Mouse (Mus musculus) intestine, embryonic 14.5 days (tissue): ENCODE measurements around the gene Dctn5. TPM values are rescaled to one million over a fixed set of nuclear protein-coding genes. Genes with fewer than 3 reads are reported as not detected.
"Not testable (repeated sequence)": the region's sequence is repeated elsewhere in the genome, so short reads cannot be mapped to it uniquely, and the experiment has no call there.

Source experiments
- ATAC-seq: fragments of 200-750 bp; cut with Nextera tagmentation; replicated peaks from 2 replicates; pipeline ENCODE4 v1.8.0; 2017; ENCODE audit warnings: low read depth, moderate number of reproducible peaks, moderate TSS enrichment, moderate library complexity; ENCODE audit not compliant: low FRiP score, low TSS enrichment
- DNase-seq: peaks from one replicate; pipeline ENCODE4 v3.0.0-alpha.2; 2018; ENCODE audit warnings: low spot score
- H3K27ac ChIP-seq: fragments of 300-500 bp; sonication (generic); 2 replicates; pipeline ENCODE4 v1.5.1; 2014; ENCODE audit warnings: low read depth, mild to moderate bottlenecking, control low read depth
- H3K27me3 ChIP-seq: fragments of 300-500 bp; sonication (generic); replicated peaks from 2 replicates; pipeline ENCODE4 v1.6.1; 2014; ENCODE audit warnings: low read length, control low read depth; ENCODE audit not compliant: control insufficient read depth, insufficient read depth
- H3K36me3 ChIP-seq: fragments of 300-500 bp; sonication (generic); 2 replicates; pipeline ENCODE4 v1.6.1; 2014; ENCODE audit warnings: low read length, control low read depth; ENCODE audit not compliant: control insufficient read depth, insufficient read depth
- H3K4me1 ChIP-seq: fragments of 300-500 bp; sonication (generic); replicated peaks from 2 replicates; pipeline ENCODE4 v1.6.1; 2014; ENCODE audit warnings: low read length, control low read depth, mixed read lengths; ENCODE audit not compliant: control insufficient read depth, insufficient read depth
- H3K4me2 ChIP-seq: fragments of 300-500 bp; sonication (generic); 2 replicates; pipeline ENCODE4 v1.6.1; 2014; ENCODE audit warnings: low read length
- H3K4me3 ChIP-seq: fragments of 300-500 bp; sonication (generic); 2 replicates; pipeline ENCODE4 v1.5.1; 2014; ENCODE audit warnings: low read depth, low read length, control low read depth, mixed read lengths
- H3K9ac ChIP-seq: fragments of 300-500 bp; sonication (generic); 2 replicates; pipeline ENCODE4 v1.6.1; 2014; ENCODE audit warnings: mild to moderate bottlenecking, low read length
- H3K9me3 ChIP-seq: fragments of 300-500 bp; sonication (generic); 2 replicates; pipeline ENCODE4 v1.6.1; 2016; ENCODE audit warnings: low read length, control low read depth; ENCODE audit not compliant: control insufficient read depth
- WGBS: fragments of 180-500 bp; shearing (Covaris S2); extraction: QIAGEN DNeasy Blood & Tissue Kit; methylation state at CpG from one replicate; pipeline ENCODE4 v1.1.7; 2014; 5-methylcytosine and 5-hydroxymethylcytosine counted together
- polyA plus RNA-seq: library from polyadenylated mRNA; unstranded; fragments of >200 nt; fragmentation: Nextera tagmentation; extraction: Ambion mirVana; gene quantifications from 2 replicates; pipeline ENCODE4 v1.2.1, GENCODE M21; 2014

Gene Dctn5
- polyA plus RNA-seq = 121 and 129 TPM in 2 replicates

DNA sequence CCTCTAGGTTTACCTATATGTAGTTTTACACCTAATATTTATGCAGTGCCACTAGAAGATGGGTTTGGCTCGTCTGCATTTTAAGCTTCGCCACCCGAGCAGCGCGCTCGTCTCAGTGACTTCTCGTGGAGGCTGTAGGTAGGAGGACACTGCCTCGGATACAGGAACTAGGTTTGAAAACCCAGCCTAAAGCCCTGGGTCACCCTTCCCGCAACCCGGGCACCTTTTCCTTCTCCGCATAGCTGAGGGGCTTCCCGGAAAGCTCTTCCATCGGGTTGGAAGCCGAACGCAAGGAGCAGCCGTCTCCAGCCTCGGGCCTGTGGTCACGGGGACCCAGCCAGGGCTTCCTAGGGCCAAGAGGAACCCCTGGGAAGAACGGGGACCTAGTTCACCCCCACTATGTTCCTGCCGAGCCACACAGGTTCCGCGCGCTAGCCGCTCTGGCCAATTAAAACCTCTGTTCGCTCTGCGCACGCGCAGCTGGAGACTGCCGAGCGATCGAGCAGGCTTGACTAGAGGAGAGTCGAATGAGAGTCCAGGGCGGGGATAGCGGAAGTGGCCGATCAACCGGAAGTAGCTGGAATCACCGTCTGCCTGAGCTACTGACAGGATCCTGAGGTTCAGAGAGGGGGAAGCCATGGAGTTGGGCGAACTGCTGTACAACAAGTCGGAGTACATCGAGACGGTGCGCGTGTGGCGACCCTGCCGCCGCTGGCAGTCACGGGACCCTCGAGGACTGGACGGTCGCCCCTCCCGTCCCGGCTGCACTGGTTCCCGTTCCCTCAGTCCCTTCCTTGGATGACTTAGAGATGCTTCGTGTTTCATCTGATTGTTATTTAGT lies at the start of gene Dctn5, which contains the start of gene Palb2:
Dctn5 (plus strand) TSS at position 545 of the 841 bp plus-strand sequence.
Palb2 (minus strand) TSS at position 489 of the 841 bp plus-strand sequence.
- H3K4me3 ChIP-seq = peak within 1 kb of the TSS; percentile 87
- no peaks in the 10 kb centered on the region for H3K9me3 ChIP-seq
- peak within 1 kb of the TSS; percentile 87 for H3K4me2 ChIP-seq
- peak; percentile 99 for DNase-seq
- H3K27me3 ChIP-seq = no peaks in the 10 kb centered on the region
- peak; percentile 96 for ATAC-seq
- H3K4me1 ChIP-seq = peaks cover 13% of the 10 kb centered on the region; the same call in 1 of the 2 replicates
- WGBS = under 1% methylated on average over 54 of the region's 54 CpGs
- peaks cover 51% of the 10 kb centered on the region for H3K36me3 ChIP-seq
- peak within 1 kb of the TSS; percentile 51; the same call in 1 of the 2 replicates for H3K27ac ChIP-seq
- peak within 1 kb of the TSS; percentile 90 for H3K9ac ChIP-seq

DNA sequence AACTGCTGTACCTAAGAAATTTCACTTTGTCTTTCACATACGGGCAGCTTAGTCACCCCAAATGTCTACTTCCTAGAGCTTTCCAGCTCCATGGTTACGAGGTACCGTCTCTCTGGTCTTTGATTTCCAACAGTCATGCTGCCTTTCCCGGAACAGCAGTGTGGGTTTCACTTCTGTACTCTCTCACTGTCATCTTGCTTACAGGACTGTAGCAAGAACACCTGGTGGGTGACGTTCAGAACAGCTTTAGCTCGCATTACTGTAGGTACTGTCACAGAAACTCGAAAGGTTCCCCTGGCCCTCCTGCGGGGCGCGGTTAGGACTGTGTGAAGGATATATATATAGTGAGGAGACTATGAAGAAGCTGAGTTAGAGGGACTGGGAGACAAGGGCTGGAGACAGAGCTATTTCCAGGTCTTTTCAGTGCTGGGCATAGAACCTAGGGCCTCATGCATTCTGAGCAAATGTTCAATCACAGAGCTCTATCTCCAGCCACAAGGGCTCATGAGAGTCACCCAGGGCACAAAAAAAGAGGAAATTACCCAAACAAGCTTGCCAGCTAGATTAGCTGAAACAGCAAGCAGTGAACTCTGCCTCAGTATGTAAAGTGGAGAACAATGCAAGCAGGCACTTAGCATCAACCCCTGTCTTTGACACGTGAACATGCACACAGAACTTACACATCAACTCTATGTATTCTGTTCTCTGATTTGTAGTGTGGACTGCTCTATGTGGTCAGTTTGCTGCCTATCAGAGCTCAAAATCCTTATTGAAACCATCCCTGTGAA lies 45.5 kb upstream of the Dctn5 start:
- Histone ChIP-seq H3K27me3 (no peaks in the 10 kb centered on the region), H3K36me3 (peaks cover 86% of the 10 kb centered on the region), H3K4me3 (no peak overlapping the region), H3K4me1 (no peaks in the 10 kb centered on the region), H3K4me2 (no peak overlapping the region), H3K9me3 (no peaks in the 10 kb centered on the region), H3K9ac (no peak overlapping the region), H3K27ac (no peak overlapping the region)
- DNase-seq = no peak
- WGBS = 87% methylated on average over 11 of the region's 11 CpGs
- ATAC-seq = no peak

DNA sequence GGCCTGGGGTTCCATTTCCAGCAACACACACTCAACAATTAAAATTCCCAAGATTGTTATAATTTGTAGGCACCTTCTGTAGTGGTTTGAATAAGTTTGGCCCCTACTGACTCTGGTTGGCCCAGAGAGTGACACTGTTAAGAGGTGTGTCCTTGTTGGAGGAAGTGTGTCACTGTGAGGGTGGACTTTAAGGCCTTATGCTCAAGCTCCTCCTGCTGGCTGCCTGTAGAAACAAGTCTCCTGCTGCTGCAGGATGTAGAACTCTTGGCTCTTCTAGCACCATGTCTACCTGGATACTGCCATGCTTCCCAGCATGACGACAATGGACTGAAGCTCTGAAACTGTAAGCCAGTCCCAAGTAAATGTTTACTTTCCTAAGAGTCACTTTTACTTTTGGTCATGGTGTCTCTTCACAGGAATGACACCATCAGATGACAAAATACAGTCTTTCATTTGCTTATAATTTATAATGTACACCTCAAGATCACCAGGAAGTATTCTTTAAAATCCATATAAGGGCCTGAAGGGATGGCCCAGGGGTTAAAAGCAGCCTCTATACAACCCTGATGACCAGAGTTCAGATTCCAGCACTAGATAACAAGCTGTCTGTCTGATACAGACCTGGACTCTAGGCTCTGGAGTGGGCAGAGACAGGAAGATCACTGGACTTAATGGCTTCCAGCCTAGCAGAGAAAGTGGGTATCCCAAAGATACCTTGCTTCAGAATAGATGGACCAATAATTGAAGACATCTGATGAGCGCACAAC lies 38.1 kb upstream of the Dctn5 start:
- Histone ChIP-seq H3K4me3 (no peak overlapping the region), H3K36me3 (peaks cover 82% of the 10 kb centered on the region), H3K27me3 (no peaks in the 10 kb centered on the region), H3K27ac (no peak overlapping the region), H3K9me3 (no peaks in the 10 kb centered on the region), H3K9ac (no peak overlapping the region), H3K4me2 (no peak overlapping the region), H3K4me1 (no peaks in the 10 kb centered on the region)
- no peak for ATAC-seq
- no peak for DNase-seq
- WGBS = 90% methylated on average over 2 of the region's 2 CpGs

DNA sequence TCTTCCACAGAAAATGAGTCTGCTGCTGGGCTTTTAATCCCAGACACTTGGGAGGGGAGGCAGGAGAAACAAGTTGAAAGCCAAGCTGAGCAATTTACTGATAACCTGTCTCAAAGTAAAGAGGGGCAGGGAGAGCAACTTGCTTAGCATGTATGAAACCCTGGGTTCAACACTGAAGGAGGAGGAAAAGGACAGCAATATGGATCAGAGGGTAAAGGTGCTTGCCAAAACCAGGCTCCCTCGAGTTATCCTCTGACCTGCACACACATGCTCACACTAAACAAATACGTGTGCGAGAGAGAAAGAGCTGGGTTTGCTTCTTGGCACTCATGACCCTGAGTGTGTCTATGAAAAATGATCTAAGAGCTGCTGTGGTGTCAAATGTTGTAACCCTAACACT lies 34.8 kb upstream of the Dctn5 start:
- no peaks in the 10 kb centered on the region for H3K9me3 ChIP-seq
- ATAC-seq (no peak), DNase-seq (no peak)
- H3K9ac ChIP-seq = no peak overlapping the region
- no peak overlapping the region for H3K4me3 ChIP-seq
- peaks cover 53% of the 10 kb centered on the region for H3K36me3 ChIP-seq
- H3K27me3 ChIP-seq = no peaks in the 10 kb centered on the region
- WGBS = 88% methylated on average over 3 of the region's 3 CpGs
- no peak overlapping the region for H3K27ac ChIP-seq
- no peak overlapping the region for H3K4me2 ChIP-seq
- peaks cover 7% of the 10 kb centered on the region; the same call in 1 of the 2 replicates for H3K4me1 ChIP-seq

DNA sequence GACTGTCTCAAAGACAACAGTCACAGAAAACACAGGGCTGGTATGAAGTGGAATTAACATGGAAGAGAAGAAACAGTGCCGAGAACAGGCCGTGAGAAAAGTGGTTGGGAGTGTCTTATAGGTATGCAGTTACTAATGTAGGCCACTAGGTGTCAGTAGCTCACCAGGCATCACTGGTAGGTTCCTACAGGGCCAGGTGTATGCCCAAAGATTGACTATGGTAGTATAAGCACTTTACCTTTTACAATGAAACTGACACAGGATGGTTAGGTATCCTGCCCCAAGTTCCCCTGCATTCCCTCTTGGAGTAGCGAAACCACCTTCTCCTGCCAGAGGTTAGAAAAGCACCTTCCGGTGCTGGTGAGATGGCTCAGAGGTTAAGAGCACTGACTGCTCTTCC lies 33.6 kb upstream of the Dctn5 start:
- no peak overlapping the region for H3K9ac ChIP-seq
- H3K27me3 ChIP-seq = no peaks in the 10 kb centered on the region
- H3K36me3 ChIP-seq = peaks cover 43% of the 10 kb centered on the region
- H3K4me3 ChIP-seq = no peak overlapping the region
- peaks cover 7% of the 10 kb centered on the region; the same call in 1 of the 2 replicates for H3K4me1 ChIP-seq
- no peak for ATAC-seq
- no peak overlapping the region for H3K27ac ChIP-seq
- WGBS = 58% methylated on average over 4 of the region's 4 CpGs
- no peaks in the 10 kb centered on the region for H3K9me3 ChIP-seq
- peak; percentile 60 for DNase-seq
- no peak overlapping the region for H3K4me2 ChIP-seq

DNA sequence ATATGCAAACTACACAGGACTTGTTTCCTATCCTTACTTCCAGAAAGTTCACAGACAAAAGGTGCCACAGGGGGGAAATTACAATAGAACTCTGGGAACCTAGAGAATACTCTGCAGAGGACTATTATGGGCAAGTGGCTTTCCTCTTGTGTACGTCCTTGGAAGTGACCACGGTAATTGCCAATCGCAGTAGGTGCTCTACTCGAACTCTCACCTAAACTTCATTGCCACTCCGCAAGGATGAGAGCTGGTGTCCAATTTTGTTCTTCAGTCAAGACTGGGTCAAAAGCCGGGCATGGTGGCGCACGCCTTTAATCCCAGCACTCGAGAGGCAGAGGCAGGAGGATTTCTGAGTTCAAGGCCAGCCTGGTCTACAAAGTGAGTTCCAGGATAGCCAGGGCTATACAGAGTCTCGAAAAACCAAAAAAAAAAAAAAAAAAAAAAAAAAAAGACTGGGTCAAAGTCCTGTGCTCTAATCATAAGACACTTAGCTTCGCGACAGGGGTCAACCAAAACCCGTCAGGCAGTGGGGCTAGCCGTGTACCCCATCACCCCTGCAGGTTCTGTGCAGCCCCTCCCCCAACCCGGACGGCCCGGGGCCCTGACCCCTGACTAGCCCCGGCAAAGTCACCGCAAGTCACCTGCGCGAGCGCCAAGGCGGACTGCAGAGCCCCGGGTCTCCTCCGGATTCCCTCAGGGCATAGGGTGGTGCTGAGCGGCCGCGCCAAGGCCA lies 31.7 kb upstream of the Dctn5 start:
- peaks cover 23% of the 10 kb centered on the region for H3K36me3 ChIP-seq
- H3K27ac ChIP-seq = peak overlapping the region; percentile 22; the same call in 1 of the 2 replicates
- WGBS = 6% methylated on average over 25 of the region's 28 CpGs
- H3K27me3 ChIP-seq, H3K4me1 ChIP-seq, H3K9me3 ChIP-seq: not testable (repeated sequence)
- DNase-seq (peak; percentile 79), ATAC-seq (peak; percentile 80)
- peak overlapping the region; percentile 76 for H3K9ac ChIP-seq
- peak overlapping the region; percentile 93 for H3K4me2 ChIP-seq
- H3K4me3 ChIP-seq = peak overlapping the region; percentile 75

DNA sequence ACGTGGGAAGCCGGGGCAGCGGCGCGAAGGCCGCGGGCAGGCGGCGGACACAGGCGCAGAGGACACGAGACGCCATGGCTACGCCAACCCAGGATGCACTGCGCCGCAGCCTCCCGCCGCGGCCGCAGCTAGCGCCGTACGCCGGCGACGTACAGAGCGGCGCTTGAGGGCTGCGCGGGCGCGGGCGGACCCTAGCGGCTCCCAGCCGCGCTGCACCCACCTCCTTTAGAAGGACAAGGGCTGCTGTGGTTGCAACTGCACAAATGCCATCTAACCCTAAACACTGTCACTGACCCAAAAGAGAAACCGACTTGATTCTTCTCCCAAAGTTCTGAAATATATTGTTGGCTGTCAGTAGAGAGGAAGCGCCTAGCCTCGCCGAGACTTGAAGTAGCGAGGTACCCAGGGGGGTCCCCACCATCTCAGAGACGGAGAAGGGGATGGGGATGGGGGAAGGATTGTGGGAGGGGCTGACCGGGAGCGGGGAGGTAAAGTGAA lies 31.0 kb upstream of the Dctn5 start, which contains the start of gene Ndufab1:
Ndufab1 (minus strand) TSS at position 140 of the 498 bp plus-strand sequence.
- no peaks in the 10 kb centered on the region for H3K27me3 ChIP-seq
- H3K9me3 ChIP-seq = no peaks in the 10 kb centered on the region
- peak within 1 kb of the TSS; percentile 75 for H3K4me3 ChIP-seq
- H3K9ac ChIP-seq = peak within 1 kb of the TSS; percentile 76
- H3K4me1 ChIP-seq = peaks cover 7% of the 10 kb centered on the region; the same call in 1 of the 2 replicates
- peak within 1 kb of the TSS; percentile 22; the same call in 1 of the 2 replicates for H3K27ac ChIP-seq
- DNase-seq (peak; percentile 83), ATAC-seq (peak; percentile 98)
- WGBS = under 1% methylated on average over 34 of the region's 43 CpGs
- H3K4me2 ChIP-seq = peak within 1 kb of the TSS; percentile 93
- peaks cover 17% of the 10 kb centered on the region for H3K36me3 ChIP-seq
